Mouse (Mus musculus) stomach, embryonic 14.5 days (tissue): ENCODE measurements around the gene Gtdc1. TPM values are rescaled to one million over a fixed set of nuclear protein-coding genes. Genes with fewer than 3 reads are reported as not detected.

ENCODE experiments used
- ATAC-seq: fragments of 200-750 bp; cut with Nextera tagmentation; 2 replicates; pipeline ENCODE4 v1.8.0; 2017; ENCODE audit warnings: low read depth, moderate TSS enrichment; ENCODE audit not compliant: insufficient number of reproducible peaks, insufficient read depth, low FRiP score
- H3K27ac ChIP-seq: fragments of 300-500 bp; sonication (generic); 2 replicates; pipeline ENCODE4 v1.5.1; 2014; ENCODE audit warnings: mild to moderate bottlenecking, low read length, moderate library complexity, mixed read lengths
- H3K27me3 ChIP-seq: fragments of 300-500 bp; sonication (generic); 2 replicates; pipeline ENCODE4 v1.6.1; 2014; ENCODE audit warnings: low read length, control low read depth, mixed read lengths; ENCODE audit not compliant: control insufficient read depth, insufficient read depth
- H3K36me3 ChIP-seq: fragments of 300-500 bp; sonication (generic); 2 replicates; pipeline ENCODE4 v1.6.1; 2014; ENCODE audit warnings: mild to moderate bottlenecking, control low read depth, low read length, moderate library complexity, mixed read lengths; ENCODE audit not compliant: control insufficient read depth, insufficient read depth
- H3K4me1 ChIP-seq: fragments of 300-500 bp; sonication (generic); 2 replicates; pipeline ENCODE4 v1.6.1; 2014; ENCODE audit warnings: low read length, control low read depth, mixed read lengths; ENCODE audit not compliant: control insufficient read depth, insufficient read depth
- H3K4me2 ChIP-seq: fragments of 300-500 bp; sonication (generic); replicated peaks from 2 replicates; pipeline ENCODE4 v1.6.1; 2014; ENCODE audit warnings: low read depth, low read length, control low read depth
- H3K4me3 ChIP-seq: fragments of 300-500 bp; sonication (generic); 2 replicates; pipeline ENCODE4 v1.5.1; 2014; ENCODE audit warnings: low read depth, low read length, control low read depth
- H3K9ac ChIP-seq: fragments of 300-500 bp; sonication (generic); replicated peaks from 2 replicates; pipeline ENCODE4 v1.6.1; 2014; ENCODE audit warnings: low read depth, mild to moderate bottlenecking, control low read depth, low read length, moderate library complexity, mixed read lengths
- H3K9me3 ChIP-seq: fragments of 300-500 bp; sonication (generic); 2 replicates; pipeline ENCODE4 v1.6.1; 2016; ENCODE audit warnings: low read depth, low read length, control low read depth; ENCODE audit not compliant: control insufficient read depth
- WGBS: fragments of 180-500 bp; shearing (Covaris S2); extraction: QIAGEN DNeasy Blood & Tissue Kit; methylation state at CpG from one replicate; pipeline ENCODE4 v1.1.7; 2014; 5-methylcytosine and 5-hydroxymethylcytosine counted together
- polyA plus RNA-seq: library from polyadenylated mRNA; unstranded; fragments of >200 nt; fragmentation: Nextera tagmentation; extraction: Ambion mirVana; gene quantifications from 2 replicates; pipeline ENCODE4 v1.2.1, GENCODE M21; 2014

Gtdc1 gene
- polyA plus RNA-seq, 1 experiment from 2014 or later = 15.9 TPM

DNA sequence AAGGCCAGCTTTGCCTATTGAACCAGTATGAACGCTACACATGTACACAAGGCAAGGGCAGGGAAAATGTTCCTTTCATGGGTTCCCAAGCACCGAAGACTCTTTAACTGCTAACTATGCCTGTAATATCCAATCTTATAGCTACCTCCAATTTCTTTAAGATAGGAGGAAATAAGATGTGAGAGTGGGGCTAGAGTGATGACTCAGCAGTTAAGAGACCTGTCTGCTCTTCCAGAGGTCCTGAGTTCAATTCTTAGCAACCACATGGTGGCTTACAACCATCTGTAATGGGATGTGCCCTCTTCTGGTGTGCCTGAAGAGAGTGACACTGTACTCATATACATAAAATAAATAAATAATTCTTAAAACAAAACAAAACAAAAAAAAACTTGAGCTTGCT lies 17.2 kb upstream of the Gtdc1 start:
- H3K9ac ChIP-seq = no peak overlapping the region
- ATAC-seq = no peak
- H3K4me2 ChIP-seq = no peak overlapping the region
- H3K27ac ChIP-seq = no peak overlapping the region
- no peaks in the 10 kb centered on the region for H3K36me3 ChIP-seq
- no peaks in the 10 kb centered on the region for H3K27me3 ChIP-seq
- 92% methylated on average over 2 of the region's 2 CpGs for WGBS
- H3K9me3 ChIP-seq = no peaks in the 10 kb centered on the region
- no peak overlapping the region for H3K4me3 ChIP-seq
- no peaks in the 10 kb centered on the region for H3K4me1 ChIP-seq

DNA sequence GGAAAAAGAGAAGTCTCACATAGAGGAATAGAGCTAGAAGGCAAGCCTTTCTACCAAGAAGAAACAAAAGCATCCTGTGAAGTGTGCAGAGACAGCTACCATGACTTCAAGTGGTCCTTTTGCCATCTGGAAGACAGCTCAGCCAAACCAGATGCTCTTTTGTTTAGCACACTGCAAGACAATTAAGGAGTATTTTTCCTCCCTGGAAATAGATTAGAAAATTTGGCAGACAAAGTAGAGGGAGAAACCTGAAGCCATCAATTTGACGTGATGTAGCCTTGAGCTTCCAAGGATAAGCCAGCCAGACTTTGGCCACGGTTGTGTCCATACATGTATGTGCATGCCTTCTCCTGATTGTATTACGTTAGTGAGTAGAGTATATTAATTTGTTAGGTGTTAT lies 3.5 kb upstream of the Gtdc1 start:
- Histone ChIP-seq H3K4me1 (no peaks in the 10 kb centered on the region), H3K4me3 (no peak overlapping the region), H3K4me2 (no peak overlapping the region), H3K9me3 (no peaks in the 10 kb centered on the region), H3K27ac (no peak overlapping the region), H3K9ac (no peak overlapping the region), H3K27me3 (no peaks in the 10 kb centered on the region), H3K36me3 (no peaks in the 10 kb centered on the region)
- WGBS = 76% methylated on average over 3 of the region's 3 CpGs
- no peak for ATAC-seq

DNA sequence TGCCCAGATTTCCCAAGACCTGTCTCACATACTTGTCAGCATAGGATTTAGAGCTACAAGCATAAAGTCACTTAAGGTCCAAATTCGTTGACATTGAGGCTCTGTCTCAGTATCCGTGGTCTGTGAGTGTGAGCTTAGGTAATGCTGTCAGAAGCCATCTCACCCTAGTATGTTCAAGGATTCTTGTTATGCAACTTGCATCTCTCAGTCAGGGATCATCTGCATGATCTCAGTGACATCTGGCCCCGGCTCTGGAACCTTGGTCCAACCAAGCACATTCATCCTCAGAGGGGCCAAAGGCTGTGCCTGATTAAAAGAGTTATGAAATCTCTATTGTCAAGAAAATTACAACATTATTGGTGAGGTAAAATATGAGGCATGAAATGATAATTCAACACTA lies 1.2 kb upstream of the Gtdc1 start:
- Histone ChIP-seq H3K27ac (no peak overlapping the region), H3K27me3 (no peaks in the 10 kb centered on the region), H3K4me2 (peak overlapping the region; percentile 58; the same call in 1 of the 2 replicates), H3K36me3 (no peaks in the 10 kb centered on the region), H3K9ac (no peak overlapping the region), H3K4me3 (no peak overlapping the region), H3K9me3 (no peaks in the 10 kb centered on the region), H3K4me1 (0 out of 2 replicates have a peak, but pooled peaks cover 3% of the 10 kb centered on the region)
- no peak for ATAC-seq
- WGBS = 71% methylated on average over 3 of the region's 3 CpGs

DNA sequence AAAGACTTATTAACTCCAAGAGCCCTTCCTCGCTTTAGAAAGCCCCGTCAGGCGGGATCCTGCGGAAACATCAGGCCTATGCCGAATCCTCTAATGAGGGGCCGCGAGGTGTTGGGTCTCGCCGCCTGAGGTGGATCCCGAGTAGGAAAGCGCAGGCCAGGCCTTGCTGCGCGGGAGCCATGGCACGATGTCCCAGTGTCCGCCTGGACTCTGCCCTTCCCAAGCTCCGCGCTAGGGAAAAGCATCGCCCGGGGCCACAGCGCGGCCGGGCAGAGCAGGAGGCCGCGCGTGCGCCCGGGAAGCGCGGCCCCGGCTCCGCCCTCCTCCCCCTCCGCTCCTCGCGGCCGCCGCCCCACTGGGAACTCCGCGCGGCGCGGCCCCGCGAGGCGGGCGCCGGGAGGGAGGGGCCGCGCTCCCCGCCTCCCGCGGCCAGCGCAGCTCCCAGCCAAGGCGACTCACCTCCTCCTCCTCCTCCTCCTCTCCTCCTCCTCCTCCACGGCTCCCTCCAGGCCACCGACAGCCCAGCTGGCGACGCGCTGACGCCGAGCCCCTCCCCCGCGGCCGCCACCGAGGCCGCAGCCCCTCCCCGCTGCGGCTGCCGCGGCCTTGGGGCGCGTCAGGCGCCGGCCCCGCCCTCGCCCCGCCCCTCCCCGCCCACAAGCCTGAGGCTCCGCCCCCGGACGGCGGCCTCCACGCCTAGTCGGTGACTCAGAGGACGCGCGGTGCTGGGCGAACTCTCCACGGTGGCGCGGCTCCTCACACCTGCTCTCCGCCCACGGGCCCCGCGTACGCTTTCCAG lies 575 bp downstream of the Gtdc1 start:
- Histone ChIP-seq H3K36me3 (no peaks in the 10 kb centered on the region), H3K9ac (peak overlapping the region; percentile 88), H3K4me1 (0 out of 2 replicates have a peak, but pooled peaks cover 3% of the 10 kb centered on the region), H3K4me3 (peak overlapping the region; percentile 72), H3K27me3 (no peaks in the 10 kb centered on the region), H3K4me2 (peak overlapping the region; percentile 76), H3K9me3 (no peaks in the 10 kb centered on the region), H3K27ac (peak overlapping the region; percentile 96)
- ATAC-seq = peak; percentile 95
- WGBS = 1% methylated on average over 59 of the region's 95 CpGs

DNA sequence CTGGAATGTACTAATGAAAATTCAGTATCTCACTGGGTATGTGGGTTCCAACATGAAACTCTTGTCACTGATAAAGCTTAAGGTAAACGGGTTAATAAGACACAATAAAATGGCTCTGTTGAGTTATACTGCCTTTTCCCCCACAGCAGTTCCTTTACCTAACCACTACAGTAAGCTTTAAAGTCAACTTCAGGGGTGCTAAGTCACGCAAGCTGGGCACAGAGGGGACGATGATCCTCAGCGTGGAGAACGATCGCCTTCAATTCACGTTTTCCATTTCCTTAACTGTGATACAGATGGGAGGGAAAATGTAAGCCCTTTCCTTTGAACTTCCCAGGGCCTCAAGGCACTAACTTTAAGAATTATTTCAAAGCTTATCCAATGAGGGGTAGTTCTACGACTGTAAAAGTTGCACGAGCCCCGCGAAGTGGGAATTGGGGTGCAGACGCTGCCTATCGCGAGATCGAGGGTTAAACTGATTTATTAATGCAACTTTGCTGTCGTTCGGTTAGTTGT lies 1.2 kb downstream of the Gtdc1 start:
- Histone ChIP-seq H3K9ac (peak overlapping the region; percentile 88), H3K36me3 (no peaks in the 10 kb centered on the region), H3K4me2 (peak overlapping the region; percentile 76), H3K27me3 (no peaks in the 10 kb centered on the region), H3K4me1 (0 out of 2 replicates have a peak, but pooled peaks cover 3% of the 10 kb centered on the region), H3K9me3 (no peaks in the 10 kb centered on the region), H3K4me3 (peak overlapping the region; percentile 72), H3K27ac (peak overlapping the region; percentile 96)
- no peak for ATAC-seq
- WGBS = 1% methylated on average over 17 of the region's 17 CpGs

GRCm38 (mm10) chr2:44924618-44925017 lies 2.8 kb downstream of the Gtdc1 start:
- Histone ChIP-seq H3K36me3 (no peaks in the 10 kb centered on the region), H3K4me3 (no peak overlapping the region), H3K9ac (no peak overlapping the region), H3K27ac (no peak overlapping the region), H3K4me1 (0 out of 2 replicates have a peak, but pooled peaks cover 3% of the 10 kb centered on the region), H3K27me3 (no peaks in the 10 kb centered on the region), H3K4me2 (no peak overlapping the region), H3K9me3 (no peaks in the 10 kb centered on the region)
- no peak for ATAC-seq

DNA sequence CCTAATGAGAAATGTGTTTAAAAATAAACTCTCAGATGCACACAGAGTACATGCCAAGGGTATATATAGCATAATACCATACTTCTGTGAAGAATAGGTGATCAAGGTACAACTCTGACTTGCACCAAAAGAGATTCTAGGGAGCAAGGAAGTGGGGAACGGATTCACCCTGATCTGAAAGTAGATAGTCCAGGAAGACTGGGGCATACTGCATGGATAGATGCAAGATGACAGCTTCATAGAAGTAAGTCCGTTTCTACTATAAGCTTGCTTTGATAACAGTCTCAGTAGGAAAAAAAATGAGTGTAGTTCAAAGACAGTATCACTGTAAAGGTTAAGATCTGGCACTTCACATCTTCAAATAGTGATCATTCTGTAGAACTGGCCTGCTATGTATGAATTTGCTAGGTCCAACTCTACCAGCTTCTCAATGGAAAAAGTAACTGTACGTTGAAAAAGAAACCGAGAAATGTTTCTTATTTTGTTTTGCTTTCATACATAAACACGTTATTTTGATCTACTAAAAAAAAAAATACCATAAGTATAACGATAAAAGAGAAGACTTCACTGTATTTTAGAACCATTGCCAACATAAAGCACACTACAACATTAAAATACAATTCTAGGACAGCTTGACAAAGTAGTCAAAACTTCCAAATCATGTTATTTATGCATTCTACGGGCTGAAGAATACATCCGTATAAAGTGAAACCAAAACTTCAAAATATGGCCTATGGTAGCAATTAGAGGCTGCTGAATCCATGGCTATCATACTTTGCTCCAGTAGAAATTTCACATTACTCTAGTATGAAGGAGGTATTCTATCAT lies 4.2 kb downstream of the Gtdc1 start:
- Histone ChIP-seq H3K9ac (no peak overlapping the region), H3K36me3 (no peaks in the 10 kb centered on the region), H3K9me3 (no peaks in the 10 kb centered on the region), H3K27ac (no peak overlapping the region), H3K27me3 (no peaks in the 10 kb centered on the region), H3K4me1 (0 out of 2 replicates have a peak, but pooled peaks cover 3% of the 10 kb centered on the region), H3K4me3 (no peak overlapping the region), H3K4me2 (no peak overlapping the region)
- no peak for ATAC-seq
- 89% methylated on average over 8 of the region's 8 CpGs for WGBS

DNA sequence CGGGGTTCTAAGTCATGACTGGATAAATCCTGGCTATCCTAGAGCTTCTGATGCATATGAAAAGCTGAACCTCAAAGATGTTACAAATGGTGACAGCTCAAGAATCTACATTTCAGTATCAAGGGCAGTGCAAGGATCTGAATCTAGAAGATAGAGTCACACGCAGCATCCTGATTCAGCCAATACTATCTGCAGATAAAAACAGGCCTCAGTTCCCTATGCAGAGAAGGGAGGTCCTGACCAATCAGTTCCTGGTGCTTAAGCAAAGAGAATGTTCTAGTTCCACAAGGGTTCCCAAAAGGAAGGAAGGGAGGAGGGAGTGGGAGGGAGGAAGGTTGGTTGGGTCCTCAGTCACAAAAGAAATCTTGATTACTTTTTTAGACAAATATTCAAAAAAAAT lies 5.0 kb downstream of the Gtdc1 start:
- H3K27ac ChIP-seq = no peak overlapping the region

More for the DNA sequence above, 5.0 kb downstream of the Gtdc1 start:
- Histone ChIP-seq H3K9me3 (no peaks in the 10 kb centered on the region), H3K27me3 (no peaks in the 10 kb centered on the region), H3K4me1 (0 out of 2 replicates have a peak, but pooled peaks cover 3% of the 10 kb centered on the region), H3K36me3 (no peaks in the 10 kb centered on the region), H3K9ac (no peak overlapping the region), H3K4me2 (no peak overlapping the region), H3K4me3 (no peak overlapping the region)
- 94% methylated on average over 2 of the region's 2 CpGs for WGBS
- no peak for ATAC-seq
